Mouse (Mus musculus) midbrain, embryonic 15.5 days (tissue): ENCODE measurements around the gene Nfasc. TPM values are rescaled to one million over a fixed set of nuclear protein-coding genes. Genes with fewer than 3 reads are reported as not detected.

Source experiments
- ATAC-seq: fragments of 200-750 bp; cut with Nextera tagmentation; replicated peaks from 2 replicates; pipeline ENCODE4 v1.8.0; 2017; ENCODE audit warnings: moderate TSS enrichment
- H3K27ac ChIP-seq: fragments of 300-500 bp; sonication (generic); 2 replicates; pipeline ENCODE4 v1.5.1; 2015; ENCODE audit warnings: mild to moderate bottlenecking, inconsistent platforms
- H3K27me3 ChIP-seq: fragments of 300-500 bp; sonication (generic); replicated peaks from 2 replicates; pipeline ENCODE4 v1.6.1; 2015; ENCODE audit warnings: inconsistent platforms
- H3K36me3 ChIP-seq: fragments of 300-500 bp; sonication (generic); replicated peaks from 2 replicates; pipeline ENCODE4 v1.6.1; 2015; ENCODE audit warnings: inconsistent platforms
- H3K4me1 ChIP-seq: fragments of 300-500 bp; sonication (generic); 2 replicates; pipeline ENCODE4 v1.6.1; 2015; ENCODE audit warnings: inconsistent platforms
- H3K4me2 ChIP-seq: fragments of 300-500 bp; sonication (generic); 2 replicates; pipeline ENCODE4 v1.6.1; 2015; ENCODE audit warnings: inconsistent platforms, mild to moderate bottlenecking, moderate library complexity
- H3K4me3 ChIP-seq: fragments of 300-500 bp; sonication (generic); 2 replicates; pipeline ENCODE4 v1.5.1; 2015; ENCODE audit warnings: mild to moderate bottlenecking, inconsistent platforms
- H3K9ac ChIP-seq: fragments of 300-500 bp; sonication (generic); 2 replicates; pipeline ENCODE4 v1.6.1; 2015; ENCODE audit warnings: mild to moderate bottlenecking, inconsistent platforms
- H3K9me3 ChIP-seq: fragments of 300-500 bp; sonication (generic); 2 replicates; pipeline ENCODE4 v1.6.1; 2016; ENCODE audit warnings: inconsistent platforms
- WGBS: fragments of 180-500 bp; shearing (Covaris S2); methylation state at CpG from one replicate; pipeline ENCODE4 v1.1.7; 2015; ENCODE audit warnings: mixed read lengths; 5-methylcytosine and 5-hydroxymethylcytosine counted together
- polyA plus RNA-seq: library from polyadenylated mRNA; unstranded; fragments of >200 nt; fragmentation: Nextera tagmentation; extraction: Ambion mirVana; gene quantifications from 2 replicates; pipeline ENCODE4 v1.2.1, GENCODE M21; 2015

Nfasc gene
- polyA plus RNA-seq, 1 experiment from 2014 or later = 52.3 TPM

DNA sequence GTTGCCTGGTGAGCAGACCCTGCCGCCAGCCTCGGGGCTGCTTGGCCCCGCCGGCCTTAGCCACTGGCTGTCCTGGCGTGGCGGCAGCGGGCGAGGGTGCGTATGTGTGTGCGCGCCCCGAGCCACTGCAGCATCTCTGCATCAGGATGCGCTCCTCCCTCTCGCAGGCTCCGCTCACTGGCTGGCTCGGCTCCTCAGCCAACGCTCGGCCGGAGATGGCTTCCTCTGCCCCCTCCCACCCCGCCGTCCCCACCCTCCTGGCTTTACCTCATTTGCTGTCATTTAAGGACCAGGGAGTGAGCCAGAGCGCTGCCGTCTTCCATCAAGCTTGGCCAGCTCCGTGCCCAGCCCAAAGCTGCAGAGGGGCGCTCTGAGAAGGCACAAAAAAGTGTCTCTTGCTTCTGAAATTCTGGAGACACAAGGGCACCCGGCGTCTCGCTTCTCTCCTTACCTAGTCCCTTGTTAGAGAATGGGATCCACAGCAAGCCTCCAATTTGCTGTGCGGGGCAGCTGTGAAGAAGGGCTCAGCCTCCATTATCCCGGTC, 198.8 kb downstream of the Nfasc start, which contains the start of gene Cntn2:
Cntn2 (minus strand) TSS at position 495 of the 545 bp plus-strand sequence.
- H3K4me2 ChIP-seq = peak within 1 kb of the TSS; percentile 80
- no peaks in the 10 kb centered on the region for H3K27me3 ChIP-seq
- peak within 1 kb of the TSS; percentile 52 for H3K4me3 ChIP-seq
- H3K9me3 ChIP-seq = no peaks in the 10 kb centered on the region
- H3K36me3 ChIP-seq = no peaks in the 10 kb centered on the region
- H3K27ac ChIP-seq = peak within 1 kb of the TSS; percentile 85
- H3K9ac ChIP-seq = peak within 1 kb of the TSS; percentile 70
- 1% methylated on average over 30 of the region's 30 CpGs for WGBS
- ATAC-seq = peak; percentile 91
- peaks cover 43% of the 10 kb centered on the region for H3K4me1 ChIP-seq

DNA sequence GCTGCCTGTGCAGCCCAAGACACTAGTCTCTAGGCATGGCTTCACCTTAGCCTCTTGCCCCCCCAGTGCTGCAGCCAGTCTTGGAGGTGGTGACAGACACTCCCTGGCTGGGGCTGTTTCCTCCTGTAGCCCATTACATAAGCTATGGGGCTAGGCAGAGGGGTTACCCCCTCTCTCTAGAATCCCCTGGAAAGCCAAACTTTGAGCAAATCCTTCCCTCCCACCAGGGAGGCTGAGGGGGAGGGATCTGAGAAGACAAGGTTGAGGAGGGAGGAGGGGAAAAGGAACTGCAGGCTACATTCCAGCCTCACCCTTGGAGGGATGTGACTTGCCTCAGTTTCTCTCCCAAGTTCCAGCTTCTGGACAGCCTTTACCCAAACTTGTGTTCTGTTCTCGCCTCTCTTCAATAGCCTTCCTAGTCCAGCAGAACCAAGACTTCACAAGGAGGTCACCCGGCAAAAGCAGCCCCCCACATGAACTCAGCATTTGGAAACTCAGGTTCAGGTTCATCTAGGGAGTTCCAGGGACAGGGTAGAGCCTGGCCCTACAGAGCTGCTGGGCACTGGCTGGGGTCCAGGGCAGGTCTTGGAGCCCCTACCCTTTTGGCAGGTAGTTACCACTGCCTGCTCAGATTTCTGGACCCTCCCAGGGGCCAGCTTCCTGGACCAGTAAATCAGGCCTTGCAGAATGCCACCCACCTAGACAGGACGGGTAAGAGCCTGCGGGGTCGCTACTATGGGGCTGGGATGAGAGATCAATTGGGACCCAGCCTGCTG, 199.6 kb downstream of the Nfasc start:
- H3K36me3 ChIP-seq = no peaks in the 10 kb centered on the region
- H3K4me1 ChIP-seq = peaks cover 43% of the 10 kb centered on the region
- H3K27me3 ChIP-seq = no peaks in the 10 kb centered on the region
- H3K9ac ChIP-seq = peak overlapping the region; percentile 70
- peak overlapping the region; percentile 52 for H3K4me3 ChIP-seq
- peak overlapping the region; percentile 85 for H3K27ac ChIP-seq
- peak overlapping the region; percentile 80 for H3K4me2 ChIP-seq
- H3K9me3 ChIP-seq = no peaks in the 10 kb centered on the region
- peak; percentile 37 for ATAC-seq
- WGBS = 13% methylated on average over 5 of the region's 5 CpGs

- no peak overlapping the region for H3K27ac ChIP-seq
- H3K9me3 ChIP-seq = no peaks in the 10 kb centered on the region
- H3K27me3 ChIP-seq = no peaks in the 10 kb centered on the region
- H3K4me1 ChIP-seq = peaks cover 43% of the 10 kb centered on the region
- peak overlapping the region; percentile 52 for H3K4me3 ChIP-seq
- peak; percentile 7; the same call in 1 of the 2 replicates for ATAC-seq
- WGBS = 5% methylated on average over 14 of the region's 14 CpGs
- peak overlapping the region; percentile 80 for H3K4me2 ChIP-seq
- no peaks in the 10 kb centered on the region for H3K36me3 ChIP-seq
- peak overlapping the region; percentile 25; the same call in 1 of the 2 replicates for H3K9ac ChIP-seq
These were observed 200.3 kb downstream of the Nfasc start for GRCm38 (mm10) chr1:132541171-132541823.

GRCm38 (mm10) chr1:132540701-132541100, 200.9 kb downstream of the Nfasc start:
- Histone ChIP-seq H3K4me1 (peaks cover 43% of the 10 kb centered on the region), H3K27me3 (no peaks in the 10 kb centered on the region), H3K36me3 (no peaks in the 10 kb centered on the region), H3K27ac (no peak overlapping the region), H3K4me2 (peak overlapping the region; percentile 80), H3K9ac (0 out of 2 replicates have a peak overlapping the region, but pooled peaks have one; percentile 16), H3K4me3 (peak overlapping the region; percentile 52), H3K9me3 (no peaks in the 10 kb centered on the region)
- no peak for ATAC-seq
- 56% methylated on average over 7 of the region's 7 CpGs for WGBS

- H3K9me3 ChIP-seq = no peaks in the 10 kb centered on the region
- ATAC-seq = no peak
- H3K4me3 ChIP-seq = no peak overlapping the region
- H3K4me2 ChIP-seq = no peak overlapping the region
- 65% methylated on average over 5 of the region's 5 CpGs for WGBS
- H3K9ac ChIP-seq = no peak overlapping the region
- no peaks in the 10 kb centered on the region for H3K36me3 ChIP-seq
- peaks cover 53% of the 10 kb centered on the region for H3K4me1 ChIP-seq
- no peaks in the 10 kb centered on the region for H3K27me3 ChIP-seq
- H3K27ac ChIP-seq = no peak overlapping the region
These were observed 203.9 kb downstream of the Nfasc start for GRCm38 (mm10) chr1:132537736-132538135.

GRCm38 (mm10) chr1:132536416-132536815, 205.2 kb downstream of the Nfasc start:
- no peak for ATAC-seq
- H3K4me1 ChIP-seq = peaks cover 40% of the 10 kb centered on the region
- WGBS = 79% methylated on average over 3 of the region's 3 CpGs
- H3K27ac ChIP-seq = no peak overlapping the region
- no peaks in the 10 kb centered on the region for H3K9me3 ChIP-seq
- no peak overlapping the region for H3K4me2 ChIP-seq
- H3K27me3 ChIP-seq = no peaks in the 10 kb centered on the region
- H3K4me3 ChIP-seq = no peak overlapping the region
- H3K9ac ChIP-seq = no peak overlapping the region
- H3K36me3 ChIP-seq = no peaks in the 10 kb centered on the region

- 87% methylated on average over 4 of the region's 4 CpGs for WGBS
- H3K4me1 ChIP-seq = peaks cover 40% of the 10 kb centered on the region
- ATAC-seq = no peak
These were observed 206.1 kb downstream of the Nfasc start for GRCm38 (mm10) chr1:132535541-132535940.

DNA sequence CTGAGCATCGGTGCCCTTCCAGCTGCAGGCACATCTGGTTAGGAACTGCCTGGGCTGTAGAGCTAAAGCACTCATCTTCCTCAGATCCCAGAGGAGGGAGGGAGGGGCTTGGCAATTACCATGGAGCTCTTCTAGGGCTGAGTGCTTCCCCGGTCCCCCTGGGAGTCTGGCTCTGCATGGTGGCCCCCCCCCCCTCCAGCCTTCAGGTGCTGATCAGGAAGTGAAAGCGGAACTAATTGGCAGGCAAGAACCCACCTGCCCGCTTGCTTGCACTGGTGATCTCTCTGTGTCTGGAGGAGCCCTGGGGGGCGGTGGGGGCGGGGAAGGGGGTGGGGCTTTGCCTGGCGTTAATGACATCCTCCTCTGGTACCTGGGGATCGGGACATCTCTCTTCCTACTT, 207.8 kb downstream of the Nfasc start:
- H3K4me2 ChIP-seq = no peak overlapping the region; the same call in 1 of the 2 replicates
- no peaks in the 10 kb centered on the region for H3K27me3 ChIP-seq
- H3K4me1 ChIP-seq = peaks cover 36% of the 10 kb centered on the region
- H3K4me3 ChIP-seq = no peak overlapping the region
- no peaks in the 10 kb centered on the region for H3K9me3 ChIP-seq
- no peak overlapping the region for H3K9ac ChIP-seq
- H3K36me3 ChIP-seq = no peaks in the 10 kb centered on the region; the same call in 1 of the 2 replicates
- H3K27ac ChIP-seq = no peak overlapping the region
- WGBS = 8% methylated on average over 8 of the region's 8 CpGs
- ATAC-seq = peak; percentile 38

More at GRCm38 (mm10) chr1:132535541-132535940, 206.1 kb downstream of the Nfasc start:
- H3K4me3 ChIP-seq = no peak overlapping the region
- H3K9me3 ChIP-seq = no peaks in the 10 kb centered on the region
- H3K4me2 ChIP-seq = no peak overlapping the region
- no peaks in the 10 kb centered on the region for H3K36me3 ChIP-seq
- no peak overlapping the region for H3K27ac ChIP-seq
- H3K9ac ChIP-seq = no peak overlapping the region
- H3K27me3 ChIP-seq = no peaks in the 10 kb centered on the region

DNA sequence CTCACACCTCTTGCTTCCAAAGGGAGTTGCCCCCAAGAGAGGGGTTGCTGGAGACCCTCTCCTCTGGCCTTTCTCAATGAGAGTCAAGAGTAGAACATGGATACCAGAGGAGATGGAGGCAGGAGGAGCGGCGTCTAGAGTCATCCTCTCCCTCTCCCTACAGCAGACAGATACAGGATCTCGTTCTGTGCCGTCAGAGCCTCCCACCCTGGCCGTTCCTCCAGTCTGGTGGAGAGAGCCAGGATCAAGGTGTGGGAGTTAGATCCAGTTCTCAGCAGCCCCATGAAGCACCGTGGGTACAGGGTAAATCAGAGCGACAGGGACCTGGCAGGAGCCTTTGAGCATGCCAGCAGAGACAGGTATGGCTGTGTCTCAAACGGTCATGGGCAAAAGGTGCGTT, 209.1 kb downstream of the Nfasc start:
- WGBS = 71% methylated on average over 9 of the region's 9 CpGs
- no peak overlapping the region for H3K4me2 ChIP-seq
- H3K27me3 ChIP-seq = no peaks in the 10 kb centered on the region
- H3K4me1 ChIP-seq = peaks cover 36% of the 10 kb centered on the region
- no peak overlapping the region; the same call in 1 of the 2 replicates for H3K27ac ChIP-seq
- no peak for ATAC-seq
- no peaks in the 10 kb centered on the region for H3K9me3 ChIP-seq
- no peaks in the 10 kb centered on the region; the same call in 1 of the 2 replicates for H3K36me3 ChIP-seq
- no peak overlapping the region for H3K4me3 ChIP-seq
- no peak overlapping the region for H3K9ac ChIP-seq

DNA sequence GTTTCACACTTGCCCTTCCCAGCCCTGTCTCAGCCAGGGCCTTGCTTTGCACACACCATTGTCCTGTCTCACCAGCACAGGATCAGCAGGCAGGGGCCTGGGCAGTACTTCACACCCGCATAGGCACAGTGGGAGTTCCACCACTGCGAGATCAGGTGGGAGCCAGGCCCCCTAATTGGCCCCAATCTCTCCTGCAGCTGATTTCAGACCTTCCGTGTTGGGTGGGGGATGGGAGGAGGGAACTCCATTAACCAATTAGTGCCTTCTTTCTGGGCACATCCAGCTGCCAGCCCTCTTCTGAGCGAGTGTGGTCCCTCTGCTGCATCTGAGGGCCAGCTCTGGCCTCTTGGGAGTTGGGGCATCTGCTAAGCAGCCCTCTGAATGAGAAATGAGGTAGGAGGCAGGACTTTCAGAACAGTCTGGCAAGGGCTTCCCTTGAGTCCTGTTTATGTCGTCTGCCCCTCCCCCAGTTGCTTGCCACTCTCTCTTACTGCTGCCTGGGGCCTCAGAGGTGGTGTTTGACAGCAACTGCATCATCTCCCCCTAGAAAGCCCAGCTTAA, 210.9 kb downstream of the Nfasc start:
- Histone ChIP-seq H3K4me1 (peaks cover 48% of the 10 kb centered on the region), H3K27ac (peak overlapping the region; percentile 60), H3K4me3 (no peak overlapping the region), H3K4me2 (no peak overlapping the region), H3K9ac (no peak overlapping the region; the same call in 1 of the 2 replicates), H3K27me3 (no peaks in the 10 kb centered on the region), H3K36me3 (no peaks in the 10 kb centered on the region; the same call in 1 of the 2 replicates), H3K9me3 (no peaks in the 10 kb centered on the region)
- peak; percentile 43; the same call in 1 of the 2 replicates for ATAC-seq
- WGBS = 2% methylated on average over 5 of the region's 5 CpGs

- Histone ChIP-seq H3K36me3 (no peaks in the 10 kb centered on the region; the same call in 1 of the 2 replicates), H3K9ac (no peak overlapping the region), H3K4me1 (peaks cover 43% of the 10 kb centered on the region), H3K27me3 (no peaks in the 10 kb centered on the region), H3K27ac (no peak overlapping the region), H3K9me3 (no peaks in the 10 kb centered on the region), H3K4me3 (no peak overlapping the region), H3K4me2 (no peak overlapping the region)
- WGBS = 90% methylated on average over 19 of the region's 19 CpGs
- ATAC-seq = no peak
These were observed 212.8 kb downstream of the Nfasc start for GRCm38 (mm10) chr1:132528647-132529334.
